Comparison of ENCODE assay signal across 31 mouse cellular contexts in genomic region chr5:131712441-131712840, GRCm38 (mm10).
DNase-seq lines count a peak whose midpoint lies in the region; ATAC-seq and TF ChIP-seq lines count a peak whose summit lies in the region.
"Had no signal": no experiment of that assay in that cellular context is flagged by ENCODE, and none has a peak within 500 bp of the region (broad histone marks: within the 10 kb centered on the region; RNA-seq: fewer than 3 reads in every experiment).

No protein-coding gene starts in this region.

- no peak overlapping the region for H3K9ac ChIP-seq in intestine, postnatal 0 days (ENCODE audit: low read depth, low read length)
- no peak overlapping the region for H3K9ac ChIP-seq in intestine, embryonic 15.5 days
- H3K9ac ChIP-seq in lung, postnatal 0 days (replicated peaks; ENCODE audit: low read depth) = no peak overlapping the region
- H3K9ac ChIP-seq: heart, embryonic 13.5 days; hindbrain, embryonic 15.5 days; limb, embryonic 13.5 days; liver, postnatal 0 days; neural tube, embryonic 12.5 days had no signal

- H3K4me1 ChIP-seq in intestine, postnatal 0 days (replicated peaks; ENCODE audit: control insufficient read depth, insufficient read depth, low read length) = no peaks in the 10 kb centered on the region
- H3K4me1 ChIP-seq in intestine, embryonic 15.5 days (replicated peaks) = peaks cover 6% of the 10 kb centered on the region; the same call in 1 of the 2 replicates
- peaks cover 3% of the 10 kb centered on the region; the same call in 1 of the 2 replicates for H3K4me1 ChIP-seq in lung, postnatal 0 days (ENCODE audit: insufficient read depth, low read depth, low read length)
- H3K4me1 ChIP-seq in limb, embryonic 10.5 days = peaks cover 43% of the 10 kb centered on the region

- no peaks in the 10 kb centered on the region for H3K27me3 ChIP-seq in intestine, postnatal 0 days (replicated peaks; ENCODE audit: control insufficient read depth, insufficient read depth, low read length)
- H3K27me3 ChIP-seq in intestine, embryonic 15.5 days (replicated peaks) = no peaks in the 10 kb centered on the region
- H3K27me3 ChIP-seq in lung, postnatal 0 days (replicated peaks; ENCODE audit: insufficient read depth, low read length) = no peaks in the 10 kb centered on the region
- peaks cover 6% of the 10 kb centered on the region; the same call in 1 of the 2 replicates for H3K27me3 ChIP-seq in limb, embryonic 10.5 days (ENCODE audit: low read depth, poor library complexity, severe bottlenecking)
- H3K27me3 ChIP-seq: CH12.LX; heart, embryonic 13.5 days; hindbrain, embryonic 15.5 days; neural tube, embryonic 12.5 days had no signal

- no peaks in the 10 kb centered on the region for H3K36me3 ChIP-seq in intestine, postnatal 0 days (ENCODE audit: control insufficient read depth, insufficient read depth)
- H3K36me3 ChIP-seq in intestine, embryonic 15.5 days = no peaks in the 10 kb centered on the region
- H3K36me3 ChIP-seq in lung, postnatal 0 days (ENCODE audit: insufficient read depth, low read length) = no peaks in the 10 kb centered on the region
- peaks cover 15% of the 10 kb centered on the region for H3K36me3 ChIP-seq in limb, embryonic 10.5 days
- H3K36me3 ChIP-seq: hindbrain, embryonic 15.5 days had no signal

- no peak for ATAC-seq in intestine, postnatal 0 days
- no peak for ATAC-seq in intestine, embryonic 15.5 days
- ATAC-seq in lung, postnatal 0 days = no peak
- ATAC-seq: activated CD4-positive, CD25-positive, alpha-beta regulatory T cell, adult 4 months; forebrain, embryonic 14.5 days; intestine, embryonic 16.5 days; liver, postnatal 0 days; midbrain, embryonic 16.5 days had no signal

- no peak overlapping the region for H3K4me3 ChIP-seq in intestine, postnatal 0 days (ENCODE audit: low read depth, low read length)
- no peak overlapping the region for H3K4me3 ChIP-seq in intestine, embryonic 15.5 days (replicated peaks)
- H3K4me3 ChIP-seq in lung, postnatal 0 days (ENCODE audit: low read depth, low read length) = no peak overlapping the region
- no peak overlapping the region for H3K4me3 ChIP-seq in limb, embryonic 10.5 days
- H3K4me3 ChIP-seq: heart, embryonic 13.5 days; hindbrain, embryonic 10.5 days; hindbrain, embryonic 15.5 days; limb, embryonic 13.5 days; midbrain, embryonic 10.5 days; myocyte; neural tube, embryonic 12.5 days had no signal

- no peaks in the 10 kb centered on the region for H3K9me3 ChIP-seq in intestine, postnatal 0 days (ENCODE audit: control insufficient read depth)
- H3K9me3 ChIP-seq in intestine, embryonic 15.5 days = no peaks in the 10 kb centered on the region
- no peaks in the 10 kb centered on the region for H3K9me3 ChIP-seq in lung, postnatal 0 days (ENCODE audit: low read length)
- H3K9me3 ChIP-seq in limb, embryonic 10.5 days (replicated peaks) = no peaks in the 10 kb centered on the region
- H3K9me3 ChIP-seq: hindbrain, embryonic 15.5 days; neural tube, embryonic 12.5 days had no signal

- TF ChIP-seq EP300 in lung, postnatal 0 days (IDR thresholded peaks at IDR 0.05) = no peak

- 85% methylated on average over 2 of the region's 2 CpGs for WGBS in intestine, postnatal 0 days
- 85% methylated on average over 2 of the region's 2 CpGs for WGBS in intestine, embryonic 15.5 days
- 91% methylated on average over 2 of the region's 2 CpGs for WGBS in lung, postnatal 0 days
- WGBS in limb, embryonic 10.5 days = 84% methylated on average over 2 of the region's 2 CpGs

- no peak for DNase-seq in lung, postnatal 0 days (ENCODE audit: low spot score)
- no peak for DNase-seq in lung, postnatal 14 days
- peak; percentile 11 for DNase-seq in R1 (ENCODE audit: low read depth, low spot score)
- no peak for DNase-seq in B cell, adult 2 months
- no peak for DNase-seq in limb, embryonic 10.5 days (ENCODE audit: low spot score)
- DNase-seq: adrenal gland, adult 2 months; cerebellum, adult 9-10 months; cerebellum, postnatal 36 days; heart, postnatal 10 days; kidney, postnatal 25 days; liver, postnatal 0 days; lung, postnatal 10 days; right cerebral cortex, adult 18-20 months; spleen, adult 18-20 months; thymus, adult 18-20 months; thymus, postnatal 25 days had no signal

- no peak overlapping the region for H3K4me2 ChIP-seq in intestine, postnatal 0 days (replicated peaks; ENCODE audit: low read depth)
- H3K4me2 ChIP-seq in intestine, embryonic 15.5 days (replicated peaks) = no peak overlapping the region
- no peak overlapping the region for H3K4me2 ChIP-seq in lung, postnatal 0 days (replicated peaks; ENCODE audit: low read depth, low read length)
- H3K4me2 ChIP-seq: heart, embryonic 13.5 days; hindbrain, embryonic 15.5 days; limb, embryonic 13.5 days; liver, embryonic 11.5 days; neural tube, embryonic 12.5 days had no signal

- peak; percentile 34 for TF ChIP-seq CTCF in intestine, postnatal 0 days (IDR thresholded peaks at IDR 0.05; ENCODE audit: low read depth)
- TF ChIP-seq CTCF in lung, postnatal 0 days (IDR thresholded peaks at IDR 0.05) = 0 out of 2 replicates have a peak, but pooled peaks have one; percentile 11

- H3K27ac ChIP-seq in intestine, postnatal 0 days (ENCODE audit: low read depth, low read length) = no peak overlapping the region
- H3K27ac ChIP-seq in intestine, embryonic 15.5 days = no peak overlapping the region
- no peak overlapping the region for H3K27ac ChIP-seq in lung, postnatal 0 days (ENCODE audit: low read length)
- no peak overlapping the region for H3K27ac ChIP-seq in limb, embryonic 10.5 days
- H3K27ac ChIP-seq: heart, embryonic 13.5 days; hindbrain, embryonic 10.5 days; hindbrain, embryonic 15.5 days; limb, embryonic 13.5 days; midbrain, embryonic 10.5 days; neural tube, embryonic 12.5 days had no signal
